Mouse (Mus musculus) NIH3T3 (cell line): ENCODE data around the gene Taar4.

Experiments
- DNase-seq: peaks from one replicate; pipeline ENCODE4 v3.0.0-alpha.2; 2012; ENCODE audit warnings: low read depth

The Taar4 gene

DNA sequence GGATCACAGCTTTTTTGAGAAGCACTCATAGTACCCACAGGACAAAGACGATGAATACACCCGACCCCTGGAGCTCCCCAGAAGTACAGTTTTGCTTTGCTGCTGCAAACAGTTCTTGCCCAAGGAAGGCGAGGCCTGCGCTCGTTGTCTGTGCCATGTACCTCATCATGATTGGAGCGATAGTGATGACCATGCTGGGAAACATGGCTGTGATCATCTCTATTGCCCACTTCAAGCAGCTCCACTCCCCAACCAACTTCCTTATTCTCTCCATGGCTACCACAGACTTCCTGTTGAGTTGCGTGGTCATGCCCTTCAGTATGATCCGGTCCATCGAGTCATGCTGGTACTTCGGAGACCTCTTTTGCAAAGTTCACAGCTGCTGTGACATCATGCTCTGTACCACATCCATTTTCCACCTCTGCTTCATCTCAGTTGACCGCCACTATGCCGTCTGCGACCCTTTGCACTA lies at the start of gene Taar4:
Gene Taar4 (plus strand): TSS at position 51 of the 472 bp plus-strand sequence.
- DNase-seq = no peak

DNA sequence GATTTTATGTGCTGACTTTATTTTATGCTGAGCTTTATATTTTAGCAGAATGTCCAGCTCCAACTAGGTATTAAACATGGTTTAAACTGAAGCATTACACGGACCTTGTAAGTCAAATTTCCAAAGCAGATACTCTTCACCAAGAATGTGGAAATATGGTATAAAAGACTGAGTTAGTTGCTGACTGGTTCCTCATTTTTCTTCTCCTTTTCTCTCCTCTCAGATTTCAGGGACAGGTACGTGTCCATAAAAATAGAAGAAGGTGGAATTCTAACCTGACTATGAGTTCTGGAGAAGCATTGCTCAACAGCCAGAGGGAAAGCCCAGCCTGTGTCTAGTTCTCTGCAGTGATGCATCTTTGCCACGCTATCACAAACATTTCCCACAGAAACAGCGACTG lies 40.2 kb upstream of the Taar4 start, which contains the start of gene Taar1:
Gene Taar1 (plus strand): TSS at position 301 of the 400 bp plus-strand sequence.
- no peak for DNase-seq

DNA sequence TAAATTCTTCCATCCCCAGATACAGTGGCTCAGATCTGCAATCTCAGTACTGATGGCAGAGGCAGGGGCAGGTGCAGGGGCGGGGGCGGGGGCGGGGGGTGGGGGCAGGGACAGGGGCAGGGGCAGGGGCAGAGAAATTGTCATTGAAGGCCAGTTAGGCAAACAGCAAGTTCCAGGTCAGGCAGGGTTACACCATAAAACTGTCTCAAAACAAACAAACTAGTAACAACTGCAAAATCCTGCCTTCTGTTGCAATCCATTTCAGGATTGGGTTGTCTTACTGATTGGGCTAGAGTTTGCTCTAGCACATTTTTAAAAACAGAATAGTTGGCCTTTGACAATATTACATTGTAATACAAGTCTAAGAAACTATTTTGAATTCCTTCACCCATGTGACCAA lies 37.8 kb upstream of the Taar4 start:
- no peak for DNase-seq

DNA sequence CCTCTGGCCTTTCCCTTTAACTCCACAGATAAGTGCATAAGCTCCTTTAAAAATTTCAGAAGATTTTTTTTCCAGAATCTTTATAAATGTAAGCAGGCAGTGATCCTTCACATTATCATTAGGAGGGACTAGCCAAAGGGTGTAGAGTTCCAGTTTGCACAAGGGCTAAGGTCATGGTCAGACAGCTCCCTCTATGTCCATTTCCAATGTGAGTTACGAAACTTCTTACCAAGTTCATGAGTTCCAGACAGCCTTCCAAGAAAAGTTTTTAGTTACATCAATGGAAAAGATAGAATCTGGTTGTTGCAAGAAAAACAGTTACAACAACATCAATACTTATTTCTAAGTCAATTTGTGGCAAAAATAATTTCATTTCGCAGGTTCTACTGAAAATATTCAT lies 36.4 kb upstream of the Taar4 start:
- DNase-seq = no peak

DNA sequence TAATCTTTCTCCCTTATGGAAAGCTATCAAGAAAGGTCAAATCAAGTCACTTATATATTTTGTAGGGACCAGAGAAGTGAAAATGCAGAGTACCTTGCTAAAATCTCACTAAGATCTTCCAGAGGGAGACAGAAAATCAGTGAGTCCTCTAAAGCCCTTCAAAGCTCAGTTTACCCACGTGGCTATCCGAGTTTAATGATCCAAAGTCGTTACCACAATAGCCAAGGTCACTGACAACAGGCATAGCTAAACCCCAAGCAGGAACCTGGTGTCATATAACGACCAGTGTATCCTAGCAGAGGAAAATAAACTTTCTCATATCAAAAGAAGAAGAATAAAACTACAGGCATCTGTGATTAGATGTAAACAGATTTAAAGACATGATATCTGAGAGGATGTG lies 22.7 kb upstream of the Taar4 start:
- DNase-seq = no peak

DNA sequence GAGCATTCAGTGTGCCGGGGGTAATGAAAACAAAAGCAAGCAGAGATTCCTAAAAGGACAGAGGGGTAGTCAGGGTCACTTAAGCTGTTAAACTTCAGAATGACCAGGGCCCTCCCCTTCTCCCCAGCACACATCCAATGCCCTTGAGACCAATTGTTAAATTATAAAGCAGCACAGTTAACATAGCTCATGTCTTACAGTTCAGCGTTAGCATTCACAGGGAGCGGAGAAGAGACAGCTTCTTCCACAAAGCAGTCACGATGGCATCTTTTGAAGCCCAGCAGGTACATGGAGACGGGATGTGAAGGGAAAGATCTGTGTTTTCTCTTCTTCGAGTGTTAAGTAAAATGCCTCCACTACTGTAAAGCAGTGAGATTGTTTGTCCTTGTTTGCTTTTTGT lies 22.0 kb upstream of the Taar4 start, which contains the start of gene Taar2:
Gene Taar2 (plus strand): TSS at position 261 of the 400 bp plus-strand sequence.
- DNase-seq = no peak

DNA sequence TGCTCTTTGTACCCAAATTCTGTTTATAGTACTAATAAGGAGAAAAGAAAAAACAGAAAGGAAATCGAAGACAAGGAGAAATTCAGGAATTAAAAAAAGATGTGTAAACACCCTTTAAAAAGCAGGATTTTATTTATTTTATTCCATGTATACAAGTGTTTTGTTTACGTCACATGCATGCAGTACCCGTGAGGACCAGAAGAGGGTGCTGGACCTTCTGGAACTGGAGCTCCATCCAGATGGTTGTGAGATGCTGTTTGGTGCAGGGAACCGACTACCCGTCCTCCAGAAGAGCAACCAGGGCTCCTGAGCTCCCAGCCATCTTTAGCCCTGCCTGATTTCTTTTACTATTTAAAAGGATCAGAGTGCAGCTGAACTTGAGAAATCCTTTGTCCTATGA lies 17.8 kb upstream of the Taar4 start:
- peak; percentile 28 for DNase-seq

DNA sequence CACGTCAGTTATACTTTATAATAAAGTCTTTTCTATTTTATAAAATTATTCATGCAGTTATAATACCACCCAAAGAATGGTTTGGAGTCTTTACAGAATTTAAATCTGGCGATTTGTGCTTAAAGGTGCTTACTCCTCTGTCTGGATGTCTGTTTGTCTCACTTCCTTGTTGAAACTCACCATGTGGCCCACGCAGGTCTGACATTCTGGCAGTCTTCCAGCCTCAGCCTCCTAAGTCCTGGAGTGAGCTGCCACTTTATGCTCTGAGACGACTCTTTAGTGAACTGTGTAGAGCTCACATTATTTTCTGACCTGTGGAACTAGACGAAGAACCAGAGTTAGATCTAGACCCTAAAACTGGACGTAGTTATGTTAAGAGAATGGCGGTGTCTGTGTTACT lies 12.3 kb upstream of the Taar4 start:
- no peak for DNase-seq

DNA sequence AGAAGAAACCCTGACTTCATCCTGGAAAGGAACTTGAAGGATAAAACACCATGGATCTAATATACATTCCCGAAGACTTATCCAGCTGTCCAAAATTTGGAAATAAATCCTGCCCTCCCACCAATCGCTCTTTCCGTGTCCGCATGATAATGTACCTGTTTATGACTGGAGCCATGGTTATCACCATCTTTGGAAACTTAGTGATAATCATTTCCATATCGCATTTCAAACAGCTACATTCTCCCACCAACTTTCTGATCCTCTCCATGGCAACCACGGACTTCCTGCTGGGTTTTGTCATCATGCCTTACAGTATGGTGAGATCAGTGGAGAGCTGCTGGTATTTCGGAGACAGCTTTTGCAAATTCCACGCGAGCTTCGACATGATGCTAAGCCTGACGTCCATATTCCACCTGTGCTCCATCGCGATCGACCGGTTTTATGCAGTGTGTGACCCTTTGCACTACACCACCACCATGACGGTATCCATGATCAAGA lies 10.7 kb upstream of the Taar4 start, which contains the start of gene Taar3:
Gene Taar3 (plus strand): TSS at position 51 of the 498 bp plus-strand sequence.
- no peak for DNase-seq

DNA sequence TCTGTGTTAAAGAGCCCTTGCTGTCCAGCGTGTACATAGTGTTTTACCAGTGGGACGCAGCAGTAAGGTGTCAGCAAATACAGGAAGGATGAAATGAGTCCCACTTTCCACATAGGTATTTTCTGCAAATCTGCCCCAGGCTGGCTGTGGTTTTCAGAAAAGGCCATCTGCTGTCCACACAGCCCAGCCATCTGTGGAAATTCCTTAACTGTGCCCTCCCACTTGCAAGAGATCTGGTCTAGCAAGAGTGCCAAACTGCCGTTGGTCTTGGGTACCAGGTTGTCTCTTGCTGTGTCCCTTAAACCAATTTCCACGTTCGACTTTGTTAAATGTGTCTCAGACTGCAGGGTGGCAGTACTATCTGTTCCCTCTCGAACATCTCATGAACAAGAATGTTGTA lies 8.6 kb upstream of the Taar4 start:
- DNase-seq = no peak

DNA sequence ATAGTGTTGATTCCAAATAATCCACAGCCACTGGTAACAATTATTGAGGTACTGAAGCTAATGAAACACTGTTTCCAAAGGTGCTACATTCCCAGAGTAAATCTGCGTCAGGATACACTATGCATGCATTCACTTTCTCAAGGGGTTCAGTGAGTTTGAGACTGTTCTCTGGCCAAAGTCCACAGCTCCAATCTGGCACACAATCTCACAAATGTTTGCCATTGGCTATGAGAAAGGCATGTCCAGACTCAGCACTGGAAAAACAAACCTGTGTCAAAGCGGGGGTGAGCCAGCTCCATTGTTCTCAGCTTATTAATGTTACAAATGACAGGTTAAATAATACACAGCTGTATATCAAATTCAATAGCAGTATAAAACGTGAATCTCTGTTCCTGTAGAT lies 1.2 kb upstream of the Taar4 start:
- no peak for DNase-seq

DNA sequence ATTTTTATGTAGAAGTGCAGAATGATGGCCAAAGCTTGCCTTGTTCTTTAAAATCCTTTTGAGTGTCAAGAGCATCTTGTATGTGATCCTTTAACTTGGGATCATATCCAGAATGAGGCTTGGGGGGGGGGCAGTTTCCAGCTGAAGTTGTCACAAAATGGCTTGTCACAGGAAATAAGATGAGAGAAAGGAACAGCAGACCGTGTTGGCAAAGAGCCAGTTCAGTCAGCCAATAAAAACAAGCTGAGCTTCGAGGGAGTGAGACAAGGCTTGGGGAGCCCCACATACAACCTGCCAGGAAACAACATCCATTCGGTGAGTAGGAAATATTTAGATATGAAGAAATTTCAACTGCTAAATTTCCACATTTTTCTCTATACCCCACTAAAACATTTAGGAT lies 3.1 kb downstream of the Taar4 start:
- no peak for DNase-seq

DNA sequence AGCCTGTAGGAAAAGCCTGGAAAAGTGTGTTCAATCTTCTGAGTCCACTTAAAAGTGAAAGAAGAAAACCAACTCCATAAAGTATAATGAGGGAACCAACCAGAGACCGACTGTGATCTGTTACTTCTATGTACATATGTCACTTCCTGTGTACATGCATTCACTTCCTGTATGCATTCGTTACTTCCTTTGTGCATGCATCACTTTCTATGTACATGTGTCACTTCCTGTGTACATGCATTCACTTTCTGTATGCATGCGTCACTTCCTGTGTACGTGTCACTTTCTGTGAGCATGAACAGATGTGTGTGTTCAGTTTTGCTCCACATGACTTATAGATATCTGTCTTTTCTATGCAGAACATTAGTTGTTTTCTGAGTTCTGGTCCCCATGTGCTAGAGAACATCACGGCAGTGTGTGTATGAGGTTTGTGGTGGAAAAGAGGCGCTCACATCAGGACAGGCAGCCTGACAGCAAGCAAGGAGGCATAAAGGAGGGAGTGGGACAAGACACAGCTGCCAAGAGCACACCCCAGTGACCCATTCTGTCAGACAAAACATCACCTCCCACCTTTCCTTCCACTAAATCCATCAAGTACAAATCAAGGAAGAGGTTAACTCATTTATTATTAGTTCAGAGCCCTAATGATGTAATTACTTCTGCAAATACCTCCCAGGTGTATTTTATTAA lies 4.8 kb downstream of the Taar4 start:
- DNase-seq = no peak

DNA sequence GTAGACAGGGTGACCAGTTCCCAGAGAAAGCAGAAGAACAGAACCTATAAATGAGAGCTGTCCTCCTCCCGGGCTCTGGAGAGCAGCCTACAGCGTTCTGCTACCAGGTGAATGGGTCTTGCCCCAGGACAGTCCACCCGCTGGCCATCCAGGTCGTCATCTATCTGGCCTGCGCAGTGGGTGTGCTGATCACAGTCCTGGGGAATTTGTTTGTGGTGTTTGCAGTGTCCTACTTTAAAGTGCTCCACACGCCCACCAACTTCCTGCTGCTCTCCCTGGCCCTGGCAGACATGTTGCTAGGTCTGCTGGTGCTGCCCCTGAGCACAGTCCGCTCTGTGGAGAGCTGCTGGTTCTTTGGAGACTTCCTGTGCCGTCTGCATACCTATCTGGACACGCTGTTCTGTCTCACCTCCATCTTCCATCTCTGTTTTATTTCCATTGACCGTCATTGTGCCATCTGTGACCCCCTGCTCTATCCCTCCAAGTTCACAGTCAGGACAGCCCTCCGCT lies 10.4 kb downstream of the Taar4 start, which contains the start of gene Taar5:
Gene Taar5 (plus strand): TSS at position 51 of the 510 bp plus-strand sequence.
- DNase-seq = no peak

DNA sequence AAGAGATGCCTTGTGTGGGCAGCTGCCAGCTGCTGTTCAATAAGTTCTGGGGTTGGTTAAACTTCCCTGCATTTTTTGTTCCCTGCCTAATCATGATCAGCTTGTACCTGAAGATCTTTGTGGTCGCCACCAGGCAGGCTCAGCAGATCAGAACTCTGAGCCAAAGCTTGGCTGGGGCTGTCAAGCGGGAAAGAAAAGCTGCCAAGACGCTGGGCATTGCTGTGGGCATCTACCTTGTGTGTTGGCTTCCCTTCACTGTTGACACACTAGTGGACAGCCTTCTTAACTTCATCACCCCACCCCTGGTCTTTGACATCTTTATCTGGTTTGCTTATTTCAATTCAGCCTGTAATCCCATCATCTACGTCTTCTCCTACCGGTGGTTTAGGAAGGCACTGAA lies 11.0 kb downstream of the Taar4 start:
- DNase-seq = no peak

DNA sequence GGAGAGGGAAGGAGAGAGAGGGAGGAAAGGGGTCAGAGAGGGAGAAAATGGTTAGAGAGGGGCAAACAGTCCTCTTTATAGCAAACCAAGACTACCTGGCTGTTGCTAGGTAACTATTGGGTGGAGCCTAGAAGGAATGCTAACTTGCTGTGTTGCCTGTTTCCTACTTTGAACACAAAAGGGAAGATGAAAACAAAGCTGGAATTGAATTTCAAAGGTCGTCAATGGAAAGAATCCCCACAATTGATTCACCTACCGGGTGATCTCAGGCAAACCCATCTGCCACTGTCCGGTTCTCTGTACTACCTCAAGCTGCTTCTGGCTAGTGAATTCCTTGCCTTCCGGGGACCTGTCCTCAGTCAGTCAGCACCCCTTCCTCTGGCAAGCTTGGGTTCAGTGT lies 17.7 kb downstream of the Taar4 start:
- DNase-seq = no peak

DNA sequence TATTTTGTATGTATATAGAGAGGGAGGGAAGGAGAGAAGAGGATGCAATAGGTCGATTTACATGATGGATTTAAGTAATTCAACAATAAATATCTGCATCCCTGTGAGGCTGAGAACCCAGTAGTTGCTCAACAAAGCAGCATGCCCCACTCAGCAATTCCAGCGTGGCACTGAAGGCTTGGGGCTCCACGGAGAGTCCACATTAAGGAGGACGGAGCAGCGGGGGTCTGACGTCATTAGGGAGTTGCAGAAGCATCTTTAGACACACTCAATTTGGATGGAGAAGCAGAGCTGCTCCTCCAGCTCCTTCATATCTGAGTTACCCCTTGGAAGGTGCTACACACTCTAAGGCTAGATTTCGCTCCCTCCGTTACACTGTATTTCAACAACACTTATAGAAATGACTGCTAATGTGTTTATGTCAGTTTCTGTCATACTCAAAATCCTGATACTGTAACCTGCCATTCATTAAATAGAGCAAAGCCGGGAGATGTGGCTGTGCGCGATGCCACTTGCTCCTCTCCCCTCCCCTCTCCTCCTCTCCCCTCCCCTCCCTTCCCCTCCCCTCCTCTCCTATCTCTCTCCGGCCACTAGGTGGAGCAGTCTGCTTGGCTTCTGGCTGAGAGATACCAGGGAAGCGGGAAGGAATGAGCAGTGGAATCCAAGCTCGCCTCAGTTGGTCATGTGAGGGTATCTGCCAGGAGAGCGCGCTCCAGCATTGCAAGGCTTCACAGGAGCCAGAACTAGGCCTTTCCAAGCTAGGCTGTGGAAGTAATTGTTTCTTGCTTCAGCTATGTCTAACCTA lies 18.8 kb downstream of the Taar4 start:
- peak; percentile 66 for DNase-seq

DNA sequence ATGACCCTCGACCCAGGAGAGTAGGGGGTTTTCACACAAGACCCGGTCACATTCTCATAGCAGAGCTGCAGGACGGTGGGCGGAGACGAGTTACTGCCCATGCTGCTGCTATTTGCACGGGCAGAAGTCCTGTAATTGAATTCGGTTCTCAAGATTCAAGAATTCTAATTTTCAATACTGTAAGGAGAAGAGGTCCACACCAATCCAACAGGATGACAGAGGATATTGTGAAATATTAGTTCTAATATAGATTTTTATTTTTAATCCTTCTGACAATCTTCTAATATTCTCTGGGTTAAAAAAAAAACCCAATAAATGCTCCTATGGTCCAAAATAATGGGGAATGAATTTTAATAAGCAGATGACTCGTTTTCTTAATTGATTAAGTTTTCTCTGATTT lies 25.3 kb downstream of the Taar4 start, which contains the start of gene Taar6:
Gene Taar6 (minus strand): TSS at position 101 of the 400 bp plus-strand sequence.
- DNase-seq = no peak

DNA sequence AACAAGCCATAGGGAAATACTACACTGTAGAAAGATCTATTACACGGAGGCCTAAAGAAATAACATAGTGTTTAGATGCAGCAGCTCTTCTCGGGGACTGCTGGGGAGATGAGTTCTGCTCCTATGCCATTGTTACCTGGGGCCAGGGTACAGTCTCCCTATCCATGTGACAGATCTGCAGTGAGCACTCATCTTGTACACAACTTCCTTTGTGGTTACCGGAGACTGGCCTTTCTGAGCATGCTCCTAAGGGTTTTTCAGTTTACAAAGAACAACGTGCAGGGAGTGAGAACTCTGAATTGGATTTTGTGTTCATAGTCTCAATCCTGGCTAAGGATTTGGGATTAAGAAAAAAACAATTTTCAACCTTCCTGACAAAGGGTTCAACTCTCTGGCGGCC lies 26.1 kb downstream of the Taar4 start:
- DNase-seq = no peak

DNA sequence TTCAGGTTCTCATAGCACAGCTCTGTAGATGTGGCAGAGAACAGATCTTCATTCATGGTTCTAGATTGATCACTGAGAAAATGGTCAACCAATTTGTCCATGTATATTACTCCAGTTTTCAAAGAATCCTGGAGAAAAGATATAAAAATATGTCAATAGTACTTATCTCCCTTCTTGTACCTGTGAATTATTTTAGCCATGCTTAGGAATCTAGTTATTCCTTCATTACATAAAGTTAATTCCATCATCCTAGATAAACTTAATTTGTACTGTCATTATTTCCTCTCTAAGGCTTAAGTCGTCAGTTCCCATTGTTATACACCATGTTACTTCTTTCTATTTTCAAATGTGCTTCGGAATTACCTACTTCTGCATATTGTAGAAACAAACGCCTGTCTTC lies 33.1 kb downstream of the Taar4 start, which contains the start of gene Taar7a:
Gene Taar7a (minus strand): TSS at position 101 of the 400 bp plus-strand sequence.
- DNase-seq = no peak

DNA sequence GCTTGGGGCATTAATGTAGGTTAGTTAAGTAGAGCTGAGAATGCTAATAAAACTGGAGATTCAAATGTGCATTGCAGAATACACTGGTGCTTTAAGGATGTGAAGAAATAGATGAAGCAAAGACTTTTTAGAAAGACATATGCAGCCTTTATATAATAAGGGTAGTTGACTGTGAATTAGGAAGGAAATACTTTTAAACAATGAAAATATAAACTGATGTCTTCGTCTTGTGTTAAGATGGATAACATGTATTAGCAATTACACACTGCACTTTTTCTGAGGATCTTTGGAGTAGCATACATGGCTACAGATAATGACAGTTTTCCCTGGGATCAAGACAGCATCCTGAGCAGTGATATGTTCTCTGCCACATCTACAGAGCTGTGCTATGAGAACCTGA lies 39.3 kb downstream of the Taar4 start, which contains the start of gene Taar7b:
Gene Taar7b (plus strand): TSS at position 301 of the 400 bp plus-strand sequence.
- DNase-seq = no peak

DNA sequence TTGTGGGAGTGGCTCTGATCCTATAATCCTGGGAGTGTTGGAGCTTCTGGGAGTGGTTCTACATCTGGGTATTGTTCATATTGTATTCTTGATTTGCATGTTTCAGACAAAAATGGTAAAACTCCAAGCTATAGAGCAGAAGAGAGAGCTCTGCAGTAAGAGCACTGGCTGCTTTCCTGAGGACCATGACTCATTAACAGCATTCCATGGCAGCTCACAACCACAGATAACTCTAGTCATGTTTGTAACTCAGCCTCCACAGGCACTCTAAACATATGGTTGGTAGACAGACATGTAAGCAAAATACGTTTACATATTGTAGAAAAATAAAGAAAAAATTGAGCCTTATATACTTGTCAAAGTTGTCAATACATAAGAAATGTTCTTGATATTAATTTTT lies 46.1 kb downstream of the Taar4 start:
- peak; percentile 48 for DNase-seq
